Mouse (Mus musculus) left cerebral cortex, postnatal 14 days (tissue): Measurements from ENCODE around the gene Sult4a1. TPM values are rescaled to one million over a fixed set of nuclear protein-coding genes. Genes with fewer than 3 reads are reported as not detected.

ENCODE experiments used
- DNase-seq, 2 experiments: peaks; one replicate each; pipeline ENCODE4 v3.0.0; 2021 to 2022; ENCODE audit warnings: low spot score in 2 of 2, mixed read lengths in 1 of 2
- intact Hi-C: fragments of 180-260 bp; cut with DNase I; formaldehyde crosslinking; loops from one replicate; pipeline ENCODE4 v1.15.1; 2025
- long read RNA-seq, 2 experiments: library from polyadenylated mRNA; stranded (forward); transcript quantifications; one replicate each; pipeline ENCODE4 v2.0.0; 2021
- total RNA-seq, 2 experiments: library from RNA; stranded (reverse); gene quantifications; 2 replicates each; pipeline ENCODE4 v1.2.3; 2021

The Sult4a1 gene
- 100 to 1,000 TPM; 387 to 389 TPM for total RNA-seq
- long read RNA-seq, experiment 1, transcript Sult4a1-201 (7 exons, 2,383 nt): major isoform, 868 of 958 reads
- long read RNA-seq, experiment 1, partial matches to known transcripts: 14 of 958 reads
- long read RNA-seq, experiment 1, other reads (novel, unspliced or antisense): 74 of 958 reads
- long read RNA-seq, experiment 2, transcript Sult4a1-201 (7 exons, 2,383 nt): major isoform, 721 of 799 reads
- long read RNA-seq, experiment 2, partial matches to known transcripts: 10 of 799 reads
- long read RNA-seq, experiment 2, other reads (novel, unspliced or antisense): 67 of 799 reads

DNA sequence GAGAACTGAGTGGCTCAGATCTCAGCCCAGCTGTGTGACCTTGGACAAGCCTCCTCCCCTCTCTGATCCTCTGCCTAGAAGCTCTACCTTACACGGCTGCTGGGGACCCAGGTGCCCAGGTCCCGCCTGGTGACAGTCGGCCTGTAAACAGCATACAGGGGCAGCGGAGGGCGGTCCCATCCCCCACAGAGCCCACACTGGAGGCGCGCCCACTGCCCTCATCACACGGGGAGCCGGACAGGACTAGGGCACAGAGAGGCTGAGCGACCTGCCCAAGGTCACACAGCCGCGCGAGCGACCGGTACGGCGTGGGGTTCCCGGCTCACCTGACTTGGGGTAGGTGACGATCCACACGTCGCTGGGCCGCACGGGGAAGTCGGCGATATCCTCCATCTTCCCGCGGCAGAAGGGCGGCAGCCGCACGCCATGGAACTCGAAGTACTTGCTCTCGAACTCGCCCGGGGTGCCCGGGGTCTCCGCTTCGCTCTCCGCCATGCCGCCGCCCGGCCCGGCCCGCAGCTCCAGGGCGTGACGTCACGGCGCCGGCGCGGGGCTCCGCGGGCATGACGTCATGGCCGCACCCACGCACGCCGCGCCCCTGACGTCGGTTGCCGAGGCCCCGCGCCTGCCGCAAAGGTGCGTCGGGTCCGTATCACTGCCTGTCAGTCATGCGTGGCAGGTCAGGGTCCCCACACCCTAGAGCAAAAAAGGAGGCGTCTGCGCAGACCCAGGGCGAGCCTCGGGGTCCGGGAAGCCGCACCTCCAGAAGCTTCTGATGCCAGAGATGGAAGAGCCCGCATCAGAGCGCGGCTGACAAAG lies at the start of gene Sult4a1:
Sult4a1 (minus strand) TSS at position 650 of the 819 bp plus-strand sequence.
- peak; percentile 43 to 76 for DNase-seq
- intact Hi-C loops: no loop called here

DNA sequence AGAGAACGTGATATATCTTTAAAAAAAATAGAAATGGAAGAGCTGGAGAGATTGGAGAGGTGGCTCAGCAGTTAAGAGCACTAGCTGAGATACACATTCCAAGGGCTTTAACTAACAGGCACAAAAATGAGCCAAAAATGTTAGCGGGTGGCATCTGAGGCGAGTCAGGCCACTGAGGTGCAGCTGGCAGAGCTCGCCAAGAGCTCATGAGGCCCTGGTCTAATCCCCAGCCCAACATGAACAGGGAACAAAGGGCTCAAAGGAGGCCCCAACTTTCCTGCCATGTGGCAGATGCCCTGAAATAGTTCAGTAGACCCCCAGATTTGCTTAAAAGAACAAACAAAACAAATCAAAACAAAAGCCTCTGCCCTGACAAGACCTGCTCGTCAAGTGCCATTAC lies 35.4 kb upstream of the Sult4a1 start:
- intact Hi-C loops: no loop called here
- DNase-seq: no peak

DNA sequence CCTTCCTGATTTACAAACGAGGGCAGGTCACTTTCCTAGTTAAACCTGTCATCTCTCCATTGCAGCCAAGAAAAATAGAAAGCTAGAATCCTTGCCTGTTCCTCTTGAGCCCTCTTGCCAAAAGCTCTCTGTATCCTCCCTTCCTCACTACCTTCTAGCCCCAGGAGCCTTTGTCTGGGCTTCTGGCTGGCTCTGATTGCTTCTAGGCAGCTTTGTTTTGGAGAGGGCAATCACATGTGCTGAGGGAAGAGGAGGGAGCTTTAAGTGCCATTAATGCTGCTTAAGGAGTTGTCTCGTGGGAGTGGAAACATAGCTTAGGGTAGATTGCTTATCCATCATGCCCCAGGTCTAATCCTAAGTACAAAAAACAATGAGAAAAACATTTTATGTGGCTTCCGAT lies 34.6 kb upstream of the Sult4a1 start:
- intact Hi-C loops: no loop called here

GRCm38 (mm10) chr15:84139592-84140005 lies 34.0 kb upstream of the Sult4a1 start:
- no peak for DNase-seq
- intact Hi-C loops: no loop called here

More for the DNA sequence above, 34.6 kb upstream of the Sult4a1 start:
- no peak for DNase-seq

DNA sequence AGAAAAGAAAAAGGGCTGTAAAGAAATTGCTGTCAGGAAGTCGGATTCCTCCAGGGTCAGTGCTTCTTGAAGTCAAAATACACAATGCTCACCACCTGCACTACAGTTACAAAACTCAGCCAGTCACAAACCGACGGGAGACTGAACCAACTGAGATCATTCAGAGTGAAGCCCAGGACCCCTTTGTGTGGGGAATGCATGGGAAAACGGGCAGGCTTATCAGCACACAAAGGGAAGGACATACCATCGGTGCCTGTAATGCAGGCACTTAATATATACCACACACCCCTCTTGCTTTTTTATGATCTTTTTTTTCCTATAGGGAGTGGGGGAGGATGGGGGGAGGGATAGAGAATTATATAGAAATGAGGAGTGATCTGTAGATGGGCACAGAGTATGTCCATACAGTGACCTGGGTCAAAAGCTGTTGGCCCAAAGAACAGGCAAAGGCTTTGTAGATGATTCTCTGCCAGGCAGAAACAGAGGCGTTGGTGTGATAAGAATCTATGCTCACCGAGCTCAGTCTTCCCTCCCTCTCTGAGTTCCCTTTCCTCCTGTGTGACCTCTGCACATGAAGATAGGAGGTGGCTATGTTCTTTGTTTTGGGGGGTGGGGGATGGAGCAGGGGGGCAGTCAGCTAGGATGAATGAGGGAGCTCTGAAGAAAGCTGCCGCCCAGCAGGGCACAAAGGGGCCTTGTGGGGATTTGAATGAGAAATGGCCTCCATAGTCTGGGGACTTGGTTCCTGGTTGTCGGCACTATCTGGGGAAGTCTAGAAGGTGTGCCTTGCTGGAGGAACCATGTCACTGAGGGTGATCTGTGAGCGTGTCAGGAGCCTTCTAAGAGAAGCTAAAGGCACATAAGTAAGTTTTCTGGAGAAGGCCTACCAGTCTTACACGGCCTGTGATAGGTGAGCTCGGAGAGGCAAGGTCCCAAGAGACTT lies 31.2 kb upstream of the Sult4a1 start:
- no peak for DNase-seq
- intact Hi-C loops: no loop called here

- DNase-seq: no peak
These were observed 29.9 kb upstream of the Sult4a1 start for GRCm38 (mm10) chr15:84135472-84135871.

GRCm38 (mm10) chr15:84133440-84133839 lies 27.9 kb upstream of the Sult4a1 start:
- no peak for DNase-seq
- intact Hi-C loops: no loop called here

More at GRCm38 (mm10) chr15:84135472-84135871, 29.9 kb upstream of the Sult4a1 start:
- intact Hi-C loops: no loop called here

- intact Hi-C loops: no loop called here
- DNase-seq: no peak
These were observed 26.4 kb upstream of the Sult4a1 start for GRCm38 (mm10) chr15:84131971-84132370.

- intact Hi-C loops: no loop called here
- peak in 1 of 2 experiments; percentile 10 for DNase-seq
These were observed 25.7 kb upstream of the Sult4a1 start for GRCm38 (mm10) chr15:84131096-84131786.

GRCm38 (mm10) chr15:84126871-84127270 lies 21.3 kb upstream of the Sult4a1 start:
- intact Hi-C loops: no loop called here

DNA sequence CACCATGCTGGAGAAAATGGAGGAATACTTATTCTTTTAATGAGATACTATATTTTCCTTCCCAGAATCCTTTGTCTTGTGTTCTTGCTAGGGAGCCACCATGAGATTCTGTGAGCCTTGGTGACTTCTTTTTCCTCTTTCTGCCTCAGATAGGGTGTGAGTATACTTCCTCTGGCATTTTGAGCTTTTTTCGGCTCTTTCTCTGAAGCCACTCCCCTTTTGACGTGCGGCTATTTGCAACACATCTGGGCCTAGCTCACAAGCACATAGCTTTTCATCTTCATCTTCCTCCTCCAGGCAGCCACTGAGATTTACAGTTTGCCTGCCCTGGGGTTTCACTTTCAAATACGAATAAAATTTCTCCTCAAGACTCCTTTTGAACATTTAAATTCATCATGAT lies 20.9 kb upstream of the Sult4a1 start:
- no peak for DNase-seq
- intact Hi-C loops: no loop called here

More at GRCm38 (mm10) chr15:84126871-84127270, 21.3 kb upstream of the Sult4a1 start:
- DNase-seq: no peak

GRCm38 (mm10) chr15:84124086-84124485 lies 18.5 kb upstream of the Sult4a1 start:
- intact Hi-C loops: no loop called here
- DNase-seq: no peak

DNA sequence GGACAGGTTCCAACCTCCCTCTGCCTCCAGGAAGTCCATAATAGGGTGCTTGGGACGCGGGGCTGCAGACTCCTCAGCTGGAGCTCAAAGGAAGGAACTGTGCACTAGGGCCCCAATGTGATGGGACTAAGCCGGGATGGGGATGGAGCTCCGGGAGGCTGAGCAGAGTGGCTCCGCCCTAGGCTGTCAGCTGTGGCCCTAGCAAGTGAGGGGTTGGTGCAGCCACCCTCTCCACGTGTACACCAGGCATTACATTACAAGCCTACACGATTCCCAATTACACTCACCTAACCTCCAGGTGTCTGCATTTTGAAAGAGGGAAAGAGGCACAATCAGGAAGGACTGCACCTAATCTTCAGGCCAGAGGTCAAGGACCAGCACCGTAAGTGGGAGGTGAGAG lies 17.5 kb upstream of the Sult4a1 start, which contains the start of gene Pnpla5:
Pnpla5 (minus strand) TSS at position 101 of the 400 bp plus-strand sequence.
- no peak for DNase-seq
- intact Hi-C loops: no loop called here

DNA sequence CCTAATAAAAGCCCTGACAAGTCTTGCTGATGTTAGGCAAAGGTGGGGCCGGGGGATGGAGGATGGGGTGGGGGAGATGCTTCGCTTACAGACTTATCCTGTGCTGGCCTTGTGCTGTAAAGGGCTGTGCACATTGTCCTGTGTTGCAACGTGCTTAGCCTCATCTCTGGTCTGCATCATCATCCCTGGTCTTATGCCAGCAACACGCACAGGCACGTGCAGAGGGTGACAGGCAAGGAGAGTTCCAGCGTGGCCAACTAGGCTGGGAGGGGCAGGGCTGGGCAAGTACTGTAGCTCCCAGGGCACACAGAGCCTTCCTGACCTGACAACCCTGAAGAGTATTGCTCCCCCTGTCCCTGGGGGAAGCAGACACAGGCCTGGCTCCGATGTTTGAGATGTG lies 15.5 kb upstream of the Sult4a1 start:
- no peak for DNase-seq
- intact Hi-C loops: loop anchor here (2.0 kb wide), 1 partner anchor 510 kb away; no protein-coding TSS in a partner anchor

- peak in 1 of 2 experiments; percentile 48 for DNase-seq
- intact Hi-C loops: loop anchor here (2.0 kb wide), 1 partner anchor 510 kb away; no protein-coding TSS in a partner anchor
These were observed 15.1 kb upstream of the Sult4a1 start for GRCm38 (mm10) chr15:84120612-84121011.

DNA sequence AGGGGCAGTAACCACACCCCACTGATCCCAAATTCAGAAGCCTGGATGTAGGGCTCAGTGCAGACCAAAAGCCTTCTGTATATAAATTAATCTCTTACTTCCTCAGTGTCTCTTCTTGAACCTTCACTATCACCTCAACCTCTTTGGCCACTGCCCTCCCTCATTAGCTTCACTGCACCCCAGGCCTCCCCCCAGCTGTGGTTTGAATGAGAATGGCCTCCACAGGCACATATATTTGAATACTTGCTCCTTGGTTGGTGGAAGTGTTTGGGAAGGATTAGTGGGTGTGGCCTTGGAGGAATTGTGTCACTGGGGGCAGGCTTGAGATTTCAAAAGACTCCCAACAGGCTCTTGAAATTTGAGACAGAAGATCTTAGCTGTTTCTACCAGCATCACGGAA lies 10.9 kb upstream of the Sult4a1 start:
- intact Hi-C loops: loop anchor here (10.0 kb wide), 1 partner anchor 48 kb away; the partner anchor contains the start of gene Pnpla3
- DNase-seq: no peak

- intact Hi-C loops: loop anchor here (10.0 kb wide), 1 partner anchor 49 kb away; the partner anchor contains the start of gene Pnpla3
- DNase-seq: no peak
These were observed 10.2 kb upstream of the Sult4a1 start for GRCm38 (mm10) chr15:84115727-84116126.

DNA sequence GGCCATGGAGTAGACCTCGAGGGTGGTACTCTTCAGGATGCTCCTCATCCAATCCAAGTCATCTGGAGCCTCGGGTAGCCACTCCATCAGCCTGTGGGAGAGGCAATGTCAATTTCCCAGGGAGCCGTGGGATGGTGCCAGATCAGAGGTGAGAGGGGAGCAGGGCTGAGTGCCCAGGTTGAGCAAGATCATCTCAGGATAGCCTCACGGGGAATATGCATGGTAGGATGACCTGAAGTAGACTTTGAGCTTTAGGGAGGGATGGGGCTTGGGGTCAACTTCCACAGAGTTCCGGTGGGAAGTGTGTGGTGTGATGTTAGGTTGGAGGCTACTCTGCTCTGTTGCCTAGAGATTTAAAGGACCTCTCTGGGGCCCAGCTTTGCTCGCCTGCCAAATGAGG lies 8.3 kb upstream of the Sult4a1 start:
- no peak for DNase-seq
- intact Hi-C loops: loop anchor here (10.0 kb wide), 1 partner anchor 51 kb away; the partner anchor contains the start of gene Pnpla3
